Mouse (Mus musculus) spleen, adult 2 months (tissue): ENCODE results near the gene Eml5.

Experiments
- CTCF ChIP-seq: fragments of 200-500 bp; IDR thresholded peaks from 2 replicates; pipeline ENCODE4 v1.5.1; 2011; ENCODE audit warnings: mild to moderate bottlenecking, inconsistent platforms; ENCODE audit not compliant: insufficient read depth, insufficient read length, insufficient replicate concordance; ENCODE audit errors: extremely low read depth
- POLR2A ChIP-seq: fragments of 200-500 bp; IDR thresholded peaks from 2 replicates; pipeline ENCODE4 v1.6.1; 2011; ENCODE audit warnings: low read depth, low read length, inconsistent platforms

GRCm38 (mm10) chr12:98931174-98931573, 29.9 kb upstream of the Eml5 start:
- TF ChIP-seq CTCF: no peak
- TF ChIP-seq POLR2A: no peak
